Mouse (Mus musculus): ENCODE measurements around the gene Hdac8.

Hdac8 gene

GRCm38 (mm10) chrX:102339396-102340155, 165.6 kb downstream of the Hdac8 start:
- no peak for DNase-seq

GRCm38 (mm10) chrX:102319696-102320095, 185.5 kb downstream of the Hdac8 start:
- no peak for DNase-seq

GRCm38 (mm10) chrX:102319252-102319651, 185.9 kb downstream of the Hdac8 start:
- DNase-seq: no peak

- DNase-seq: no peak
Observed at GRCm38 (mm10) chrX:102318782-102319181, 186.4 kb downstream of the Hdac8 start.

- no peak for DNase-seq
Observed at GRCm38 (mm10) chrX:102311119-102311518, 194.0 kb downstream of the Hdac8 start.

GRCm38 (mm10) chrX:102307511-102307910, 197.6 kb downstream of the Hdac8 start:
- DNase-seq: no peak

GRCm38 (mm10) chrX:102305806-102306205, 199.4 kb downstream of the Hdac8 start:
- no peak for DNase-seq

GRCm38 (mm10) chrX:102304914-102305313, 200.2 kb downstream of the Hdac8 start:
- no peak for DNase-seq

GRCm38 (mm10) chrX:102302476-102302875, 202.7 kb downstream of the Hdac8 start:
- no peak for DNase-seq

GRCm38 (mm10) chrX:102284889-102285288, 220.3 kb downstream of the Hdac8 start:
- DNase-seq: no peak

GRCm38 (mm10) chrX:102262620-102263345, 242.4 kb downstream of the Hdac8 start:
- DNase-seq: peak; percentile 67

- DNase-seq: no peak
Observed at GRCm38 (mm10) chrX:102259772-102260171, 245.4 kb downstream of the Hdac8 start.

- DNase-seq: peak; percentile 68
Observed at GRCm38 (mm10) chrX:102253892-102254291, 251.3 kb downstream of the Hdac8 start.

- peak; percentile 93 for DNase-seq
Observed at GRCm38 (mm10) chrX:102251937-102252860, 253.0 kb downstream of the Hdac8 start, which contains the start of gene Cited1. Cited1 (minus strand) TSS chrX:102252181.

GRCm38 (mm10) chrX:102251221-102251936, 253.8 kb downstream of the Hdac8 start:
- DNase-seq: no peak

- DNase-seq: no peak
Observed at GRCm38 (mm10) chrX:102250891-102251170, 254.3 kb downstream of the Hdac8 start.

GRCm38 (mm10) chrX:102250150-102250890, 254.8 kb downstream of the Hdac8 start:
- peak; percentile 55 for DNase-seq

GRCm38 (mm10) chrX:102244334-102244733, 260.8 kb downstream of the Hdac8 start:
- DNase-seq: no peak

Measured in retina, postnatal 1 day (tissue).